Mouse (Mus musculus): ENCODE measurements around the gene Gm13696.
"Not testable (repeated sequence)": the region's sequence is repeated elsewhere in the genome, so short reads cannot be mapped to it uniquely, and the experiment has no call there.

DNA sequence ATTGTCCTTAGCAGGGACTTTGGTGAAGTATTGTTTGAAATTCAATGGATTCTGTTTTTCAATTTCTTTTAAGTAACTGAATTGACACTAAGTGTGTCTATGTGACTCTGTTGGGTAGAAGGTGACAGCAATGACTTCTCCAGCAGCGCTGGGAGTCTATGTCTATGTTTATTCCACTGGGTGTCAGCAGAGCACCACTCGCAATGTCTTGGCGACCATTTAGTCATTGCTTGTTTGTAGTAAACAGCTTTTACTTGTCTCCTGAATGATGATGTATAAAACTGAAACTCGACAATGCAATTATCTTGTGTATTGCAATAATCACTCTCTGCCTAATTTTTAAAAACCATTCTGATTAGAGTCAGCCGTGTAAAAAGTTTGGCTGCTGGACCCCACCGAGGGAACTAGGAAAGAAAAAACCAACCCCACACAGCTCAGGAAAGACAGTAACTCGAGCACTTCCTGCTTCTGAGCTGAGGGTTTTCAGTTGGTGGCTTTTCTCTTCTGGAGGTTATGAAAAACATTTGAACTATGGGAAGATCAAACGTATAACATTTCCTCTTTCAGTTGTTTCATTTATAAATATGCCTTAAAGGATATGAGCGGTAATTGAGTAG is 20.8 kb downstream of the Gm13696 start:
- TF ChIP-seq GATA1 (IDR thresholded peaks at IDR 0.05; ENCODE audit: borderline replicate concordance, low read length); CTCF (IDR thresholded peaks at IDR 0.05; ENCODE audit: low read depth, low read length): not testable (repeated sequence)
